Mouse (Mus musculus) megakaryocyte, embryonic 14.5 days (primary cell): ENCODE measurements around the gene Tmem247.

Source experiments
- FLI1 ChIP-seq: IDR thresholded peaks from 2 replicates; pipeline ENCODE4 v1.6.1; 2012; ENCODE audit warnings: low read length, inconsistent platforms, mixed read lengths
- GATA1 ChIP-seq: IDR thresholded peaks from 3 replicates; pipeline ENCODE4 v1.6.1; 2012; ENCODE audit warnings: mixed read lengths, low read length, inconsistent platforms, borderline replicate concordance

DNA sequence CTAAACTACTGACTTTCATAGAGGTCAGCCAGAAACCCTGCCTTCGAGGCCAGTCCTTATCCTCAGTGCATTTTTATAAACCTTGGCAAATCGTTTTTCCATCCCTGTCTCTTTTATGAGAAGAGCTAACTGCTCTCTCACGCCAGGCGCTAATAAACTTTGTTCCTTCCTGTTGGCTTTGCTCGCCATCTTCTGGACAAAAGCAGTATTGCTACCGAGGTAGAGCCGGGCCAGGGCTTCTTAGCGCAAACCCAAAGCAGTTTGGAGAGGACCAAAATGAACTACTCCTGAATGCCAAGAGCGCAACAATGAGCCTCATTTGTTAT is 11.0 kb upstream of the Tmem247 start:
- TF ChIP-seq GATA1, result no peak
- TF ChIP-seq FLI1, result no peak
